Mouse (Mus musculus) hindbrain, embryonic 16.5 days (tissue): Measurements from ENCODE around the gene Usp40. TPM values are rescaled to one million over a fixed set of nuclear protein-coding genes. Genes with fewer than 3 reads are reported as not detected.

Source experiments
- ATAC-seq: fragments of 200-750 bp; cut with Nextera tagmentation; 2 replicates; pipeline ENCODE4 v1.8.0; 2017; ENCODE audit warnings: moderate TSS enrichment, moderate library complexity
- H3K27ac ChIP-seq: fragments of 300-500 bp; sonication (generic); 2 replicates; pipeline ENCODE4 v1.5.1; 2014; ENCODE audit warnings: low read depth, mild to moderate bottlenecking, control low read depth, low read length, moderate library complexity
- H3K27me3 ChIP-seq: fragments of 300-500 bp; sonication (generic); replicated peaks from 2 replicates; pipeline ENCODE4 v1.6.1; 2014; ENCODE audit warnings: low read length; ENCODE audit not compliant: control insufficient read depth, insufficient read depth
- H3K36me3 ChIP-seq: fragments of 300-500 bp; sonication (generic); 2 replicates; pipeline ENCODE4 v1.6.1; 2014; ENCODE audit warnings: mild to moderate bottlenecking, low read length, moderate library complexity, mixed read lengths; ENCODE audit not compliant: control insufficient read depth, insufficient read depth
- H3K4me1 ChIP-seq: fragments of 300-500 bp; sonication (generic); 2 replicates; pipeline ENCODE4 v1.6.1; 2014; ENCODE audit warnings: low read depth, low read length; ENCODE audit not compliant: control insufficient read depth, insufficient read depth
- H3K4me2 ChIP-seq: fragments of 300-500 bp; sonication (generic); 2 replicates; pipeline ENCODE4 v1.6.1; 2014; ENCODE audit warnings: mild to moderate bottlenecking, low read length, control low read depth, moderate library complexity
- H3K4me3 ChIP-seq: fragments of 300-500 bp; sonication (generic); 2 replicates; pipeline ENCODE4 v1.5.1; 2014; ENCODE audit warnings: mild to moderate bottlenecking, low read length, control low read depth, moderate library complexity
- H3K9ac ChIP-seq: fragments of 300-500 bp; sonication (generic); 2 replicates; pipeline ENCODE4 v1.6.1; 2014; ENCODE audit warnings: low read depth, mild to moderate bottlenecking, control low read depth, low read length, moderate library complexity
- H3K9me3 ChIP-seq: fragments of 300-500 bp; sonication (generic); 2 replicates; pipeline ENCODE4 v1.6.1; 2014; ENCODE audit warnings: mild to moderate bottlenecking, low read length, moderate library complexity; ENCODE audit not compliant: control insufficient read depth
- WGBS: fragments of 180-500 bp; shearing (Covaris S2); extraction: QIAGEN DNeasy Blood & Tissue Kit; methylation state at CpG from one replicate; pipeline ENCODE4 v1.1.7; 2014; 5-methylcytosine and 5-hydroxymethylcytosine counted together
- polyA plus RNA-seq: library from polyadenylated mRNA; unstranded; fragments of >200 nt; fragmentation: Nextera tagmentation; extraction: Ambion mirVana; gene quantifications from 2 replicates; pipeline ENCODE4 v1.2.1, GENCODE M21; 2015

Gene Usp40
- polyA plus RNA-seq, 1 experiment from 2014 or later: 17.8 TPM

DNA sequence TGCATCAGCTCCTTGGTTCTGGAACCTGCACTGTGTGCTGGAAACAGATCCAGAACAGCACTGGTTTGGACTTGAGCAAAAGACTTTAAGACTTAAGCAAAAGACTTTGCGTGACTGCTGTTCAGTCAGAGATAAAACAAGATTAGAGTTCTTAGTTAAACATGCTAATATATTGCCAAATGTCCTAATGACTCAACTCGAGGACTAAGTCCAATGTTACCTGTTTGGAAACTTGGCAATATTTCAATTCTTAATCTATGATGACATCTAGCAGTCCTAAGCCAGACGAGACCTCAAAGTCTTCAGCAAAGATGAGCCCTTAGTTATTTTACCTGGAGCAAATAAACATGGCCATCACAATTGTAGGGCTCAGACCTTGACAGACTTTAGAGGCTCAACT lies 5.4 kb upstream of the Usp40 start:
- Histone ChIP-seq H3K4me2 (no peak overlapping the region), H3K27me3 (no peaks in the 10 kb centered on the region), H3K36me3 (no peaks in the 10 kb centered on the region), H3K4me3 (no peak overlapping the region), H3K9ac (no peak overlapping the region), H3K4me1 (0 out of 2 replicates have a peak, but pooled peaks cover 1% of the 10 kb centered on the region), H3K27ac (no peak overlapping the region), H3K9me3 (no peaks in the 10 kb centered on the region)
- ATAC-seq: no peak
- 85% methylated on average over 3 of the region's 3 CpGs for WGBS

DNA sequence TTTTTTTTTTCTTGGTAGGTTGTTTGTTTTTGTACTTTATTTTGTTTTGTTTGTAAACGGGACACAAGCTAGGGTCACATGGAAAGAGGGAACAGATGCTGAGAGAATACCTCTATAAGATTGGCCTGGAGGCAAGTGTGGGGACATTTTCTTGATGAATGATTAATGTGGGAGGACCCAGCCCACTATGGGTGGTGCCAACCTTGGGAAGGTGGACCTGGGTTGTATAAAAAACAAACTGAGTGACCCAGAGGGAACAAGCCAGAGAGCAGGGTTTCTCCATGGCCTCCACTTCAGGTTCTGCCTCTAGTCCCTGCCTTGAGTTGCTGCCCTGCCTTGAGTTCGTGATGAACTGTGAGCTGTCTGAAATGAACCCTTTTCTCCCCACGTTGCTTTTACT lies 1.2 kb upstream of the Usp40 start:
- H3K4me2 ChIP-seq: no peak overlapping the region
- ATAC-seq: no peak
- no peak overlapping the region for H3K27ac ChIP-seq
- no peak overlapping the region for H3K9ac ChIP-seq
- H3K9me3 ChIP-seq: no peaks in the 10 kb centered on the region
- peaks cover 9% of the 10 kb centered on the region for H3K4me1 ChIP-seq
- H3K4me3 ChIP-seq: no peak overlapping the region
- H3K36me3 ChIP-seq: 0 out of 2 replicates have a peak, but pooled peaks cover 2% of the 10 kb centered on the region
- H3K27me3 ChIP-seq: no peaks in the 10 kb centered on the region
- 80% methylated on average over 3 of the region's 3 CpGs for WGBS

DNA sequence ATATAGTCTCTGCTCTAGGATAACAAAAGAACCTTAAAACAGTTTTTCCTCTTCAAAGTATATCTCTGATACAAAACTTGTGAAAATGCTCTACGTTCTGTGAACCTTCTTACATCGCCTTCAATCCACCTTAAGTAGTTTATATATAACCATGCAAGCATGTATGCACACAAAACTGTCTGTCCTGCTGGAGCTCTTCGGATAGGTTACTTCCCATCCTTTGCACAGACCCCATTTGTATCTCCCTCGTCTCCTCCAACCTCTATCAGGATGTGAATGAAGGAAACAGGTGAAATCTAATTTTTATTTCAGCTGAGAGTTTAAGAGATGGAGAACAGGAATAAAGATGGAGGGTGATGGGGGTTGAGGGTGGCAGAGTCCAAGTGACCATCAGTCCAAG lies 384 bp upstream of the Usp40 start:
- peak overlapping the region; percentile 93 for H3K9ac ChIP-seq
- 52% methylated on average over 4 of the region's 4 CpGs for WGBS
- H3K4me3 ChIP-seq: peak overlapping the region; percentile 61
- H3K9me3 ChIP-seq: no peaks in the 10 kb centered on the region
- peak overlapping the region; percentile 70 for H3K4me2 ChIP-seq
- no peak overlapping the region; the same call in 1 of the 2 replicates for H3K27ac ChIP-seq
- H3K4me1 ChIP-seq: peaks cover 9% of the 10 kb centered on the region
- no peaks in the 10 kb centered on the region for H3K27me3 ChIP-seq
- peak; percentile 52 for ATAC-seq
- H3K36me3 ChIP-seq: 0 out of 2 replicates have a peak, but pooled peaks cover 4% of the 10 kb centered on the region

DNA sequence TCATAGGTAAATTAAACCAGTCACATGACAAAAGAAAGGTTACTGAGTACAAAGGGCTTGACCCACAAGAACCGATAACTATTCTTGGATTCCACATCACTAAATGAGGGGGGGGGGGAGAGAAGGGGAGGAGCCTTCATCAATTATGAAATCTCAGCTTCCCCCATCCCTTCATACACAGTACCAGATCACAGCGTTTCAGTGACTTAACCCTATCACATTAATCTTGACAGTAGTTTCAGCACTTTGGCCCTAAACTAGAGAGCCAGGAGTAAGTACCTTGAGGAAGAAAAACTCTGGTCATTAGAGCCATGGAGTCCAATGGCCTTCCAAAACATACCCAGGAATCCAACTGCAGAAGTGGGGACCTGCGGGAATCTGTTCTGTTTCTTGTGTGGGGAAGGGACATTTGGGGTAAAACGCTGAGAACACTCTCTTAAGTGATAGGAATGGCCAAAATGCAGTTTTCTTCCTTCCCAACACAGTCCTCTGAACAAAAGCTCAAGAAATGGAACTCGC lies 600 bp downstream of the Usp40 start:
- Histone ChIP-seq H3K9ac (peak overlapping the region; percentile 93), H3K4me3 (peak overlapping the region; percentile 61), H3K27me3 (no peaks in the 10 kb centered on the region), H3K4me2 (peak overlapping the region; percentile 70), H3K27ac (peak overlapping the region; percentile 94), H3K4me1 (peaks cover 9% of the 10 kb centered on the region), H3K9me3 (no peaks in the 10 kb centered on the region), H3K36me3 (0 out of 2 replicates have a peak, but pooled peaks cover 6% of the 10 kb centered on the region)
- ATAC-seq: no peak; the same call in 1 of the 2 replicates
- 0% methylated on average over 5 of the region's 5 CpGs for WGBS

DNA sequence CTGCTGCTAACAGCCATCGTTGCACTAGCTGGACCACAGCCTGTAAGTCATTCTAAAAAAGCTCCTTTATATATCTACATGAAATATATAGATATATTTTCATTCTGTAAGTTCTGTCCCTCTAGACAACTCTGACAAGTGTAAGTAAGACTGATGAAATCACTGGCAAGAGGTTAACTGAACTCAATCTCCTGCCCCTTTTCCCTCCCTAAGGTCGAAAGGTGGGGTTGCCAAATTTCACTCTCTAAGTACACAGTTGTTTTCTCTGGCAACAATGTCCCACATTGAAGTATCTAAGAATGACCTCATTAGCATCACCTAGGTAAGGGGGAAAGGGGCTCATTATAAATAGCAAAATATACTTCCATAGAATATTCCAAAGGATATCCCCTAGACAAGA lies 15.6 kb downstream of the Usp40 start:
- Histone ChIP-seq H3K4me1 (no peaks in the 10 kb centered on the region), H3K36me3 (peaks cover 30% of the 10 kb centered on the region), H3K4me2 (no peak overlapping the region), H3K9ac (no peak overlapping the region), H3K4me3 (no peak overlapping the region), H3K9me3 (no peaks in the 10 kb centered on the region), H3K27ac (no peak overlapping the region), H3K27me3 (no peaks in the 10 kb centered on the region)
- 94% methylated on average over 2 of the region's 2 CpGs for WGBS
- no peak for ATAC-seq

DNA sequence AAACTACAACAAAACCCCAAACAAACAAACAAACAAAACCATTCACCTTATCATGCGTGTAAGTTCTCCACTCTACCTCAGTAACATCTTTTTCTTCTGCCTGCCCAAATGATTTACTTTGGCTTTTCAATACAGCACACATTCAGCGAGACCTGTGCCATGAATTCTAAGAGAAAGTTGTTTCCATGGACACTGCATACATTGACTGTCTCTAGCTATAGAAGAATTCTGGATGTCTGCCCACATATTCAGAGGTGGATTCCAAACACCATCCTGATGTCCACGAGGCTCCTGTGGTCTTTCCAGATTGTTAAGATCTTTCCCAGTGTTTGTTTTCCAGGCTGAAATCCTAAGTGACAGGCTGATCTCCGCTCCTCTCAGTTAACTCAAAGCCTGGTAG lies 26.1 kb downstream of the Usp40 start:
- Histone ChIP-seq H3K36me3 (peaks cover 36% of the 10 kb centered on the region), H3K27me3 (no peaks in the 10 kb centered on the region), H3K9ac (no peak overlapping the region), H3K9me3 (no peaks in the 10 kb centered on the region), H3K27ac (no peak overlapping the region), H3K4me1 (no peaks in the 10 kb centered on the region), H3K4me2 (no peak overlapping the region), H3K4me3 (no peak overlapping the region)
- WGBS: 59% methylated on average over 4 of the region's 4 CpGs
- no peak for ATAC-seq

DNA sequence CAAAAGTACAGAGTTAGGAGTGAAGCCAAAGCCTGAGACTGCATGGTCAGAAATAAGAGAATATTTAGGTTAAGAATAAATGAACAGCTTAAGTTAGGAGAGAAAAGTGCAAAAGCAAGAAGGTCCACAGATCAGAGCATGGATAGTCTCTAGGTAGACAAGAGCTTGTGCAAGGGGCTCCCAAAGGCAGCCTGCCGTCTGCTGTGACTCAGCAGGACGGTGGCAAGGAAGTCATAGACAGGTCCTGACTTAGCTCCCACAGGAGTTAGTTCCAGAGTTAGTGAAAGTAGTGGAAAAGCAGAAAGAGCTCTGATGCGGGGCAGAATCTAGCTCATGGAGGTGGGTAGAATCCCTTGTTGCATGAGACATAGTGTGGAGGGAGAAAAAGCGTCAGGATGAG lies 38.0 kb downstream of the Usp40 start:
- Histone ChIP-seq H3K4me1 (no peaks in the 10 kb centered on the region), H3K9ac (no peak overlapping the region), H3K27me3 (no peaks in the 10 kb centered on the region), H3K27ac (no peak overlapping the region), H3K9me3 (no peaks in the 10 kb centered on the region), H3K4me3 (no peak overlapping the region), H3K36me3 (peaks cover 11% of the 10 kb centered on the region), H3K4me2 (no peak overlapping the region)
- no peak for ATAC-seq
- 93% methylated on average over 4 of the region's 4 CpGs for WGBS

DNA sequence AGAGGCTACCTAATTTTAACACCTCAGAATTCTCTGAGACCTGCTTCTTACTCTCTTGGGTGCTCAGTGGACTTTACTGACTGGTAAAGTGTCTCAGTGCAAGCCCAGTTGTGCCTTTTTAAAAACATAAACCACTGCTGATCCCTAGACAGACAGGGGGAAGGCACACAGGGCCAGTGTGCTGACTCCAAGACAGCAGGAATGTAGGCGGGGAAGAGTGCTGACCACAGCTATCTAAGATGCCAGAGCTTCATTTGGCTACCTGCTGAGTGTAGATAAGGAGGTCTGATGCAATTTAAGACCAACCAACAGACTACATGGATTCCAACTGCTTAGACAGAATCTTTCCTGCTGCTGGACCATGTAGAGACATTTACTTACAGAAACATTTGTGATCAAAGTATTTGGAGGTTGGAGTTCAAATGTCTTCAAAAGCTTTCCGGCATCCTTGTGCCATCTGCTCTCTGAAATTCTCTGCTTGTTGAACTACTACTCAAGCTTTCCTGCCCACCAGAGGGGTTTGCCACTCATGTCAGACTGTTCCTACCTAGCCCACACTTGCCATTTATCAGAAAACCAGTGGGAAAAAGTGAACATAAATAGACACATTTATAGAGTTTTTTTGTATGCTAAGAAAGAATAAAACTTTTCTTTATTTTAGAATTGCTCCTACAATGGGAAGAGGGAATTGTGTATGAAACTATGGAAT lies 46.7 kb downstream of the Usp40 start:
- WGBS: 90% methylated on average over 2 of the region's 2 CpGs
- Histone ChIP-seq H3K4me3 (no peak overlapping the region), H3K4me1 (no peaks in the 10 kb centered on the region), H3K9ac (no peak overlapping the region), H3K36me3 (peaks cover 17% of the 10 kb centered on the region), H3K4me2 (no peak overlapping the region), H3K27me3 (no peaks in the 10 kb centered on the region), H3K27ac (no peak overlapping the region), H3K9me3 (no peaks in the 10 kb centered on the region)
- ATAC-seq: no peak

DNA sequence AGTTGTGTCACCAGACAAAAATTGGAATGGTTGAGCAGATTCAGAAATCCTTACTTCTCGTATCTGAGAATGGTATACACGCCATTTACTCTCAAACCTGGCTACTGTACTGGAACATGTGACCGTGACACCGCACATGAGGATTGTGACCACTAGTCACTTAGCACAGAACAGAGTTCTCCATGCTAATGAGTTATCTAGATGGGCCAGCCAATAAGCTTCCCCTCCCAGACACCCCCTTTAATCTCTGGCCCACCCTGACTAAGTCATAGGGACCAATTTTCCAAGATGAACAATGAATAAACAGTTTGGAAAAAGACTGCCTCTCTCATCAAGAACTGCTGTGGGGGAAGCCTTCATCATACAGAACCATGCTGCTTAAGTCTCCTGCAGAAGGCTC lies 47.6 kb downstream of the Usp40 start:
- no peak overlapping the region for H3K4me3 ChIP-seq
- WGBS: 91% methylated on average over 4 of the region's 4 CpGs
- no peaks in the 10 kb centered on the region for H3K9me3 ChIP-seq
- H3K9ac ChIP-seq: no peak overlapping the region
- peaks cover 22% of the 10 kb centered on the region for H3K36me3 ChIP-seq
- no peaks in the 10 kb centered on the region for H3K27me3 ChIP-seq
- no peaks in the 10 kb centered on the region for H3K4me1 ChIP-seq
- H3K27ac ChIP-seq: no peak overlapping the region
- H3K4me2 ChIP-seq: no peak overlapping the region
- ATAC-seq: no peak
